Mouse (Mus musculus): ENCODE results near the gene Ear2. TPM values are rescaled to one million over a fixed set of nuclear protein-coding genes. Genes with fewer than 3 reads are reported as not detected.
"Not testable (repeated sequence)": the region's sequence is repeated elsewhere in the genome, so short reads cannot be mapped to it uniquely, and the experiment has no call there.

Gene Ear2
- polyA plus RNA-seq (2014; fragmentation: Nextera tagmentation; extraction: Ambion mirVana): not detected in 2 replicates

DNA sequence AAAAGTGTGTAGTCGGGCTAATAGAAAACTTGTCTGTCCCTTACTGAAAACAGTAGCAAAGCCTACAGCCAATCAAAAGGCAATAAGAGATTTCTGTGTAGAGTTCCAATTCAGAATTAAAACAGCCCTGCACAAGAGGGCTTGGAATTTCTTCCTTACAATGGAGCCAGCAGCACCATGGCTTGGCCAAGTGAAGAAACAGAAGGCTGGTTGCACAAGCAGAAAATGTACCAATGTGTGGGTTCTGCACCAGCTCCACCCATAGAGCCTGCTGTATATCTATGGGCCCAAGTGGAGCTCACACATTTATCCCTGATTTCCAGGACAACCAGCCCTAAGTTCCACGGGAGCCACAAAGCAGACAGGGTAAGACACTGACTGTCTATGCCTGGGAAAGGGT, at the start of gene Ear2:
Ear2 (plus strand) TSS at position 301 of the 400 bp plus-strand sequence.
- H3K27ac ChIP-seq (ENCODE audit: low read depth, low read length); H3K4me3 ChIP-seq (ENCODE audit: low read depth, low read length); ATAC-seq (ENCODE audit: low FRiP score); H3K27me3 ChIP-seq (ENCODE audit: control insufficient read depth, insufficient read depth, low read length); H3K36me3 ChIP-seq (ENCODE audit: control insufficient read depth, insufficient read depth, low read length); H3K4me2 ChIP-seq (replicated peaks; ENCODE audit: low read depth, low read length); H3K9ac ChIP-seq (ENCODE audit: low read depth, low read length); H3K4me1 ChIP-seq (replicated peaks; ENCODE audit: control insufficient read depth, insufficient read depth, low read length); H3K9me3 ChIP-seq (ENCODE audit: control insufficient read depth, low read length); DNase-seq (ENCODE audit: low spot score): not testable (repeated sequence)
- 82% methylated on average over 2 of the region's 2 CpGs for WGBS

DNA sequence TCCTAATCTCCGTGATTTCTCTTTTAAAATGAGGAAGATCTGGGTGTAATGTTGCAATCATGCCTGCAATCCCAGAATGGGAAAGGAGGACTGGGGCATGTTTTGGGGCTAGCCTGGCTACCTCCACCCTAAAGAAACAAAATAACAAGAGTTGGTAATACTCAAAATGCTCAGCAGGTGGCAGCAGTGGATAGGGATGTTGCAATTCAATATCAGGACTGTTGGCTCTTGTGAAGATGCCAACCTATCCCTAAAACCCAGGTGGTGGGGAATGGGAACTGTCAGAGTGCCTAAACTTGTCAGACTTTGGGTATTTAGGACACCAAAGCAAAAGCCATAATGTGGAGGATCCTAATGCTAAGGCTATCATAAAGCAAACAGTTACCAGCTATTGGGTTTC, 34.6 kb upstream of the Ear2 start:
- H3K9ac ChIP-seq (ENCODE audit: low read depth, low read length): not testable (repeated sequence)

DNA sequence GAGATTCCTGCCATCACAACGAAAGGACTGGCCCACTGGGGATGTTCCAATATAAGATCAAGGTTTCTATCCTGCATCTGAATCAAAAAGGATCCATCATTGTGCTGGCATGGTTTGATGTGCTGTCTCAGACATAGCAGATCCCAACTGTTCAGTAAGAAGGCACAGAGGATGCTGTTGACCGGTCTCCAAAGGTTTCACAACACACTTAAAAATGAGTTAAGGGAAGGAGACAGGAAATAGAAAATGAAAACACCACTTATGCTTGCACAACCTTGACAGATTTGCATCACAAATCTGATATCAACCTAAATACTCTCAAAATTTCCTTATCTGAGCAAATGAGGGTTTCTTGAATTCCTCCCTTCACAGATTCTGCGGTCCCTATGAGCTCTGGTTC, 31.9 kb upstream of the Ear2 start:
- not testable (repeated sequence) for H3K27ac ChIP-seq (ENCODE audit: low read depth, low read length); H3K4me3 ChIP-seq (ENCODE audit: low read depth, low read length); H3K9ac ChIP-seq (ENCODE audit: low read depth, low read length); H3K27me3 ChIP-seq (ENCODE audit: control insufficient read depth, insufficient read depth, low read length); DNase-seq (ENCODE audit: low spot score); H3K36me3 ChIP-seq (ENCODE audit: control insufficient read depth, insufficient read depth, low read length); H3K4me2 ChIP-seq (replicated peaks; ENCODE audit: low read depth, low read length); H3K4me1 ChIP-seq (replicated peaks; ENCODE audit: control insufficient read depth, insufficient read depth, low read length); ATAC-seq (ENCODE audit: low FRiP score); H3K9me3 ChIP-seq (ENCODE audit: control insufficient read depth, low read length)
- 88% methylated on average over 1 of the region's 3 CpGs for WGBS

More for the DNA sequence above, 34.6 kb upstream of the Ear2 start:
- peak; percentile 25 for DNase-seq (ENCODE audit: low spot score)
- WGBS: 70% methylated on average over 1 of the region's 1 CpGs
- not testable (repeated sequence) for H3K36me3 ChIP-seq (ENCODE audit: control insufficient read depth, insufficient read depth, low read length); H3K9me3 ChIP-seq (ENCODE audit: control insufficient read depth, low read length); H3K4me1 ChIP-seq (replicated peaks; ENCODE audit: control insufficient read depth, insufficient read depth, low read length); ATAC-seq (ENCODE audit: low FRiP score); H3K27ac ChIP-seq (ENCODE audit: low read depth, low read length); H3K4me3 ChIP-seq (ENCODE audit: low read depth, low read length); H3K27me3 ChIP-seq (ENCODE audit: control insufficient read depth, insufficient read depth, low read length); H3K4me2 ChIP-seq (replicated peaks; ENCODE audit: low read depth, low read length)

DNA sequence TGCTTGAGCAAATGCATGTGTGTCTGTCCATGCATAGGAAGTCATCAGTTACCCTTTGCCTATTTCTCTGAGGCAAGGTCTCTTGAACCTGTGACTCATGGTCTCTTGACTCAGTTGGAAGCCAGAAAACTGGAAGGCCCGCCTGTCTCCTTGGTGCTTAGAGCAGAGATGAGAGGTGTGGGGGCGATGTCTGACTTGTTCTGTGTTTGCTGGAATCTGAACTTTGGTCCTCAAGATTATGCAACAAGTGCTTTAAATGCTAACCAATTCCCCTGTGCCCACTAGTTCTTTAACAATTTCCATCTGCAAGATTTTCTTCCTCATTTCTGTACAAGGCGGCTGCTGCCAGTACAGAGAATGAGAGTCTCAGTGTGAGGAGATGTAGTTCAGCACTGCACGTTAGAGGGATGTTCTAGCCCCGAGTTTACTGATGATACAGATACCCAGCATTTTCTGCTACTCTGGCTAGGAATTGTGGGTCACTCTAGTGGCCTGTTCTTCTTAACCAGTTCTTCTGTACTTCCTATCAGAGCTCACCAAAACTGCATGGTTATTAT, 24.6 kb upstream of the Ear2 start:
- H3K4me2 ChIP-seq (replicated peaks; ENCODE audit: low read depth, low read length); H3K27me3 ChIP-seq (ENCODE audit: control insufficient read depth, insufficient read depth, low read length); ATAC-seq (ENCODE audit: low FRiP score); DNase-seq (ENCODE audit: low spot score); H3K27ac ChIP-seq (ENCODE audit: low read depth, low read length); H3K4me1 ChIP-seq (replicated peaks; ENCODE audit: control insufficient read depth, insufficient read depth, low read length); H3K36me3 ChIP-seq (ENCODE audit: control insufficient read depth, insufficient read depth, low read length); H3K9me3 ChIP-seq (ENCODE audit: control insufficient read depth, low read length); H3K4me3 ChIP-seq (ENCODE audit: low read depth, low read length); H3K9ac ChIP-seq (ENCODE audit: low read depth, low read length): not testable (repeated sequence)
- WGBS: 83% methylated on average over 4 of the region's 5 CpGs

DNA sequence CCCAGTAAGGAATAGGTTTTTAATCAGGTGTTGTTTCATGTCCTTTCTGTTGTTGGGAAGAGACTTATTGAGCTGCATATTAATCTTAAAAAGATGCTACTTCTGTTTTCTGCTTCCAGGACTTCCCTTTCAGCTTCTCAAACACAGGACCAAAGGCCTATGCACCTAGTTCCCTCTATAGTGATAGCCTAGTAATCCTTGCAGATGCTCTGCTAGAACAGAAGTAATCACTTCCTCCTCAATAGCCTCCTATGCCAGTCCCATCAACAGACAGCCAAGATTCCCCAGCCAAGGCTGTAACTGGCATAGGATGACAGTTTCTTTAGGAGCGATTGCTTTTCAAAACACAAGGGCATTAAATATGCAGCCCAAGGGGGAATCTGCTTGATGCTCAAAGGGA, 15.9 kb upstream of the Ear2 start:
- H3K4me3 ChIP-seq (ENCODE audit: low read depth, low read length); H3K9me3 ChIP-seq (ENCODE audit: control insufficient read depth, low read length); H3K9ac ChIP-seq (ENCODE audit: low read depth, low read length); H3K36me3 ChIP-seq (ENCODE audit: control insufficient read depth, insufficient read depth, low read length); H3K27ac ChIP-seq (ENCODE audit: low read depth, low read length); ATAC-seq (ENCODE audit: low FRiP score); H3K4me2 ChIP-seq (replicated peaks; ENCODE audit: low read depth, low read length); DNase-seq (ENCODE audit: low spot score); H3K4me1 ChIP-seq (replicated peaks; ENCODE audit: control insufficient read depth, insufficient read depth, low read length); H3K27me3 ChIP-seq (ENCODE audit: control insufficient read depth, insufficient read depth, low read length): not testable (repeated sequence)
- 87% methylated on average over 1 of the region's 1 CpGs for WGBS

DNA sequence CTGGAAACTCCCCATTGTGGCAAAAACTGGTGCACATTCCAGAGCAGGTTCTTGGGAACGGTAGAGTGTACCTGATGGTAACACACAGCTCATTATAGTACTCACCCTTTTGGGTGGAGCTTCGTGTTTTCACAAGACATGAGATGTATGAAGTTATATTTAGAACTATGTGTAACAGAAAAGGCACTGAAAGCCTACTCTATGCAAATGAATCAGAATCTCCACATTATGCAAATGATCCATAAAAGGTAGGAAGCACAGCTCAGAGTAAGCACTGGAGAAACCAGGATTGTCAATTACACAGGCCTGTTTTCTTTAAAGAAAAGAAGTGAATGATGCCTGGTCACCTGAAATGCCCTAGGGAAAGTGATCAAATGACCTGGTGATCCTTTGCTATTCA, 14.9 kb upstream of the Ear2 start:
- not testable (repeated sequence) for ATAC-seq (ENCODE audit: low FRiP score); H3K27me3 ChIP-seq (ENCODE audit: control insufficient read depth, insufficient read depth, low read length); H3K36me3 ChIP-seq (ENCODE audit: control insufficient read depth, insufficient read depth, low read length); H3K4me1 ChIP-seq (replicated peaks; ENCODE audit: control insufficient read depth, insufficient read depth, low read length); DNase-seq (ENCODE audit: low spot score); H3K9me3 ChIP-seq (ENCODE audit: control insufficient read depth, low read length); H3K4me3 ChIP-seq (ENCODE audit: low read depth, low read length); H3K4me2 ChIP-seq (replicated peaks; ENCODE audit: low read depth, low read length); H3K27ac ChIP-seq (ENCODE audit: low read depth, low read length); H3K9ac ChIP-seq (ENCODE audit: low read depth, low read length)
- 80% methylated on average over 2 of the region's 2 CpGs for WGBS

DNA sequence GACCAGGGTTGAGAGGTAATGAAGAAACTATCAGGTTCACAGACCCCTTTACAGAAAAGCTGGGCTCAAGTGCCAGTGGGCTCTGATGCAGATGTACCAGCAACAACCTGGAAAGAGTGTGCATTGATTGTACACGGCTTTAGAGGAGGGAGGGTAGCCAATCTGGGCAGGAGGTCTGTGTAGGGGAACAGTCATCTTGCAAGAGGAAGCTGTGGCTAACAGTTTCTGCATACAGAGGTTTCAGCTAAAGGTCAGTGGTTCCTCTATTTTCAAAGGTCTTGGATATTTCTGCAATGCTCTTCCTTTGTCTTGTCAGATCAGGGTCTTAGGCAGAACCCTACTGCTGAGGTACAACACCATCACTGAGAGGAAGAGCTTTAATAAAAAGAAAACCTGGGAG, 10.9 kb upstream of the Ear2 start:
- not testable (repeated sequence) for ATAC-seq (ENCODE audit: low FRiP score); H3K4me2 ChIP-seq (replicated peaks; ENCODE audit: low read depth, low read length); DNase-seq (ENCODE audit: low spot score); H3K4me3 ChIP-seq (ENCODE audit: low read depth, low read length); H3K36me3 ChIP-seq (ENCODE audit: control insufficient read depth, insufficient read depth, low read length); H3K27ac ChIP-seq (ENCODE audit: low read depth, low read length); H3K4me1 ChIP-seq (replicated peaks; ENCODE audit: control insufficient read depth, insufficient read depth, low read length); H3K9ac ChIP-seq (ENCODE audit: low read depth, low read length); H3K9me3 ChIP-seq (ENCODE audit: control insufficient read depth, low read length); H3K27me3 ChIP-seq (ENCODE audit: control insufficient read depth, insufficient read depth, low read length)
- WGBS: 55% methylated on average over 1 of the region's 1 CpGs

DNA sequence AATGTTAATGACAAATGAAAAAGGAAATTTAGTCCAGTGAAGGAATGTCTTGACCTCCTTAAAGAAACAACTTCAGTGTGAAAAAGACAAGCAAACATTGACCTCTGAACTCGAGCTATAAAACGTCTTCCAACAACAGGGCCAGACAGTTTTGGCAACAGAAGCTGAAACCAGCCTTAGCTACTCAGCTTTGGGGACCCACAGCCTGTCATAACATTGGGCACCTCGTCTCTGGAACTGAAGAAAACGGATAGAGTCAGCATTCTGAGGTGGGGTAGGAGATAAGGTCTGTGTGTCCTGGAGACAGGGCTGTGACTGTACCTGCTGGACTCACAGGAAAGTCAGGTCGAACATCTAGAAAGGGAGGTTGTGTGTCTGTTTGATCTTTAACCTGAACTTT, 8.0 kb upstream of the Ear2 start:
- 78% methylated on average over 5 of the region's 5 CpGs for WGBS
- not testable (repeated sequence) for H3K27ac ChIP-seq (ENCODE audit: low read depth, low read length); H3K4me1 ChIP-seq (replicated peaks; ENCODE audit: control insufficient read depth, insufficient read depth, low read length); H3K27me3 ChIP-seq (ENCODE audit: control insufficient read depth, insufficient read depth, low read length); H3K4me3 ChIP-seq (ENCODE audit: low read depth, low read length); H3K36me3 ChIP-seq (ENCODE audit: control insufficient read depth, insufficient read depth, low read length); ATAC-seq (ENCODE audit: low FRiP score); DNase-seq (ENCODE audit: low spot score); H3K9ac ChIP-seq (ENCODE audit: low read depth, low read length); H3K4me2 ChIP-seq (replicated peaks; ENCODE audit: low read depth, low read length); H3K9me3 ChIP-seq (ENCODE audit: control insufficient read depth, low read length)

DNA sequence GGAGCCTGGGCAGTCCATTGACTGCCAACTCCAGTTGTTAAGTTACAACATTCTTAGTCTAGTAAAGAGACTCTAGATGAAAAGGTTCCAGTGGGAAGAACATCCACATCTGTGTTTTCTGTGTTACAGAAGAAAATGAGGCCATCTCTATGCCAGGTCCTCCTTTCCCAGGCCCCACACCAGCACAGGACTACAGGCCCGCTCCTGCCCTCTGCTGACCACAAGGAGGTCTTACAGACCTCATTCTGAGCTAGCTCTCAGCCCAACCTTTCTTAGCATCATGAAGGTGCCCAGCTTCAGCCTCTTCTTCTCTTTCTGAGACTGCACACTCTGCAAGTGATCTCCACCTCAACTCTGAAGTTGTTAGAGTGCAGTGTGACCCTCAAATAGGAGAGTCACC, 2.4 kb upstream of the Ear2 start:
- not testable (repeated sequence) for H3K9ac ChIP-seq (ENCODE audit: low read depth, low read length); H3K4me2 ChIP-seq (replicated peaks; ENCODE audit: low read depth, low read length); H3K4me3 ChIP-seq (ENCODE audit: low read depth, low read length); H3K36me3 ChIP-seq (ENCODE audit: control insufficient read depth, insufficient read depth, low read length); H3K27ac ChIP-seq (ENCODE audit: low read depth, low read length); ATAC-seq (ENCODE audit: low FRiP score); H3K4me1 ChIP-seq (replicated peaks; ENCODE audit: control insufficient read depth, insufficient read depth, low read length); H3K9me3 ChIP-seq (ENCODE audit: control insufficient read depth, low read length); DNase-seq (ENCODE audit: low spot score); H3K27me3 ChIP-seq (ENCODE audit: control insufficient read depth, insufficient read depth, low read length)
- WGBS: no CpG with 5 or more reads among the region's 1 CpGs

Measured in hindbrain, embryonic 11.5 days (tissue).